Mouse (Mus musculus): ENCODE data around the gene 9230104L09Rik. TPM values are rescaled to one million over a fixed set of nuclear protein-coding genes. Genes with fewer than 3 reads are reported as not detected.

9230104L09Rik gene
- total and polyA plus RNA-seq, 3 experiments, result not detected

DNA sequence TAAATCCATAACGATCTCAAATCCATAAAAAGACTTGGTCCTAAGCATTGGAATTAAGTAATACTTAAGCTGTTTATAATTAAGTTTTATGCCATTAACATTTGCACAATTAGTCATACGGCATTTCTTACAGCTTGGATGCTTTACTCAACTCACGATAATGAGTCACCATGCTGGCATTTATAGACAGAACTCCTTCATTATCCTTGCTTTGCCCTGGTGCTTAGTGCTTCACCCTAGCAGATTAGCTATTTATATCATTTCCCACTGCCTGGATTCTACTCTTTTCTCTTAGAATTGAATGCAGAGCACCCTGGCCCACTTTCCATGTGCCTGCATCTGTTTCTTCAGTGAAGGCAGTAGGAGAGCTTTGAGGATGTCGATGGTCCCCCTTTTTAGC lies 7.3 kb downstream of the 9230104L09Rik start:
- no peaks in the 10 kb centered on the region for H3K27me3 ChIP-seq (replicated peaks)
- H3K27ac ChIP-seq (ENCODE audit: insufficient read depth, low read depth), result no peak overlapping the region
- dilution Hi-C loops (cut with MboI; ENCODE audit: extremely low pct_ligation_motif_present, extremely low pct_unique_long_range_greater_than_20kb, low sequenced_read_pairs) (no loop called here), in situ Hi-C loops (cut with MboI; ENCODE audit: low pct_ligation_motif_present, low pct_unique_long_range_greater_than_20kb, low sequenced_read_pairs) (no loop called here)
- H3K4me1 ChIP-seq (ENCODE audit: control insufficient read depth in 1 of 2, insufficient read depth in 2 of 2), result peaks cover 0 to 14% of the 10 kb centered on the region in 2 experiments; a peak in 2 of 4 replicates
- no peaks in the 10 kb centered on the region for H3K79me2 ChIP-seq (replicated peaks; ENCODE audit: control insufficient read depth, extremely low read depth, insufficient read depth, poor library complexity, severe bottlenecking)
- H3K4me2 ChIP-seq (ENCODE audit: insufficient read depth, low read depth, poor library complexity, severe bottlenecking), result no peak overlapping the region
- TF ChIP-seq MXI1 (IDR thresholded peaks at IDR 0.05; ENCODE audit: low read depth, low read length) (no peak), MAFK (IDR thresholded peaks at IDR 0.05; ENCODE audit: insufficient replicate concordance, low read length) (no peak), NRF1 (IDR thresholded peaks at IDR 0.05; ENCODE audit: low read depth, low read length) (no peak), BHLHE40 (IDR thresholded peaks at IDR 0.05; ENCODE audit: low read depth, low read length) (no peak), MYC (IDR thresholded peaks at IDR 0.05; ENCODE audit: low read depth, low read length) (no peak), HCFC1 (IDR thresholded peaks at IDR 0.05; ENCODE audit: low read depth, low read length) (no peak), ELF1 (IDR thresholded peaks at IDR 0.05; ENCODE audit: low read depth, low read length) (no peak), IRF4 (IDR thresholded peaks at IDR 0.05; ENCODE audit: low read depth, low read length) (no peak), POLR2AphosphoS2 (IDR thresholded peaks at IDR 0.05; ENCODE audit: low read depth, low read length) (no peak), MAX (IDR thresholded peaks at IDR 0.05; ENCODE audit: low read length) (no peak), USF1 (IDR thresholded peaks at IDR 0.05; ENCODE audit: low read depth, low read length) (no peak), ZMIZ1 (IDR thresholded peaks at IDR 0.05; ENCODE audit: low read depth, low read length) (no peak), GABPA (IDR thresholded peaks at IDR 0.05; ENCODE audit: insufficient replicate concordance, low read depth, low read length) (no peak), ZC3H11A (IDR thresholded peaks at IDR 0.05; ENCODE audit: low read depth, low read length) (no peak), CTCF (conservative IDR thresholded peaks at IDR 0.05 in 1 of 2, IDR thresholded peaks at IDR 0.05 in 1 of 2; ENCODE audit: low read depth in 2 of 2, low read length in 2 of 2) (no peak)
- no peak overlapping the region for H3K9ac ChIP-seq (ENCODE audit: insufficient read depth, low read depth)
- no peaks in the 10 kb centered on the region for H3K36me3 ChIP-seq (replicated peaks in 1 of 2; ENCODE audit: control insufficient read depth in 1 of 2, insufficient read depth in 1 of 2, low read length in 1 of 2)
- no peak for DNase-seq (ENCODE audit: extremely low read depth)
- no peak overlapping the region for H3K4me3 ChIP-seq (replicated peaks in 1 of 3; ENCODE audit: low read depth in 2 of 3, low read length in 2 of 3, poor library complexity in 1 of 3)
- no peaks in the 10 kb centered on the region for H3K9me3 ChIP-seq (replicated peaks; ENCODE audit: low read length)

DNA sequence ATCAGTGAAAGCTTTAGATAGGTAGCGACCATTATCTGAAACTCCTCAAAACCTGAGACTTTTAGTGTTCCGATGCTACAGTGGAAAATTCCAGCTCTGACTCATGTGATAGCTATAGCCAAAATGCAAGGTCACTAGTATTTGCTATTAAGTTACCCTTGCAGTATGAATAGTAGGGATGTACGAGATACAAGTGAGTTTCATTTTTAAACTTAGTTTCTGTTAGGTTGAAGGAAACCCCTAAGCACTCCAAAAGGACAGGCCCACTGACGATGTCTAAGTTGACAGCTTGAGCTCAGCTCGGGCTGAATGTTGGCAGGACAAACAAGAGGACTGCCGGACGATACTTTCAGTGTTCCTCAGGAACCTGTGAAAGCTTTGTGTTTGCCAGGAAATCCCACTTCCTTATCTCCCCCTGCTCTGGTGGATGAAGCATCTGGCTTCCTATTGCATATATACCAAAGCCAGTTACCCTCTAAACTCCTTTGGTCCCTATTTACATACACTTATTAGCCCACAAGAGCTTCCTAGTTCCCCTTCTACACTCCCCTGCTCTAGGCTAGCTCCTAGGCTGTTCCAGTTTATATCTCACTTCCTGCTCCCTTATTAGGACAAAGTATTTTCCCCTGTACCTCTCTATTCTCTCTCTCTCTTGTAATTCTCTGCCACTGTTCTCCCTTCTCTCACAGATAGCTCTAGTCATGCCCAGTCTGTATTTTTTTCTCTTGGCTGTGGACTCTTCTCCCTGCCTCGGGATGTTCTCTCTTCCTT lies 8.0 kb downstream of the 9230104L09Rik start:
- no peak overlapping the region for H3K27ac ChIP-seq (ENCODE audit: insufficient read depth, low read depth)
- no peak for DNase-seq (ENCODE audit: extremely low read depth)
- H3K4me3 ChIP-seq (replicated peaks in 1 of 3; ENCODE audit: low read depth in 2 of 3, low read length in 2 of 3, poor library complexity in 1 of 3), result peak overlapping the region in 2 of 3 experiments; percentile 3 to 31

More for the DNA sequence above, 8.0 kb downstream of the 9230104L09Rik start:
- Histone ChIP-seq H3K27me3 (replicated peaks) (no peaks in the 10 kb centered on the region), H3K9ac (ENCODE audit: insufficient read depth, low read depth) (peak overlapping the region; percentile 71), H3K4me1 (ENCODE audit: control insufficient read depth in 1 of 2, insufficient read depth in 2 of 2) (peaks cover 2 to 14% of the 10 kb centered on the region in 2 experiments; a peak in 3 of 4 replicates), H3K9me3 (replicated peaks; ENCODE audit: low read length) (no peaks in the 10 kb centered on the region), H3K36me3 (replicated peaks in 1 of 2; ENCODE audit: control insufficient read depth in 1 of 2, insufficient read depth in 1 of 2, low read length in 1 of 2) (no peaks in the 10 kb centered on the region), H3K4me2 (ENCODE audit: insufficient read depth, low read depth, poor library complexity, severe bottlenecking) (peak overlapping the region; percentile 91), H3K79me2 (replicated peaks; ENCODE audit: control insufficient read depth, extremely low read depth, insufficient read depth, poor library complexity, severe bottlenecking) (no peaks in the 10 kb centered on the region)
- TF ChIP-seq ZKSCAN1 (IDR thresholded peaks at IDR 0.05; ENCODE audit: borderline replicate concordance, low read depth, low read length) (no peak), EP300 (IDR thresholded peaks at IDR 0.05; ENCODE audit: low read length) (peak; percentile 26; the same call in 1 of the 2 replicates)
- dilution Hi-C loops (cut with MboI; ENCODE audit: extremely low pct_ligation_motif_present, extremely low pct_unique_long_range_greater_than_20kb, low sequenced_read_pairs) (no loop called here), in situ Hi-C loops (cut with MboI; ENCODE audit: low pct_ligation_motif_present, low pct_unique_long_range_greater_than_20kb, low sequenced_read_pairs) (no loop called here)

Measured in CH12.LX (cell line).